Mouse (Mus musculus) MN1 (cell line): Measurements from ENCODE around the gene Safb.
A peak's percentile ranks its signal among the peaks of the same experiment; 100 is the strongest.
"Not testable (repeated sequence)": the region's sequence is repeated elsewhere in the genome, so short reads cannot be mapped to it uniquely, and the experiment has no call there.

ENCODE experiments used
- DNase-seq: peaks from one replicate; pipeline ENCODE4 v3.0.0-alpha.2; 2016; ENCODE audit warnings: low spot score

Safb gene

DNA sequence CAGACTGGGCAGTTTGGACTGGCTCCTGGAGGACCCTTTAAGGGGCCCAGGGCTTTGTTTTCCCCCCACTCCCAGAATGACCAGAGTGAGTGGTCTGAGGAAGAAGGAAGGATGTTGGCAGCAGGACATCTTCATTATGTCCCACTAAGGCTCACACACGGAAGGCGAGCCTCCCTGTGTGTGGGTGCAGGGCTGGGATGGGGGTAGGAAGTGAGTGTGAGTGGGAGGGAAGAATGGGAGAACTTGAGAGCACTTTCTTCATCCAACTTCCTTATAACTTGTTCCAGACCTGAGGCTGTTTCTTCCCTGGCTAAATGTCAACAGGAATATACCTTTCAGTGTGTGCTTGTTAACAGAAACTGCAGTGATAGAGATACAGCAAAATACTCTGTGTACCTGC, 26.7 kb downstream of the Safb start:
- DNase-seq, result no peak

DNA sequence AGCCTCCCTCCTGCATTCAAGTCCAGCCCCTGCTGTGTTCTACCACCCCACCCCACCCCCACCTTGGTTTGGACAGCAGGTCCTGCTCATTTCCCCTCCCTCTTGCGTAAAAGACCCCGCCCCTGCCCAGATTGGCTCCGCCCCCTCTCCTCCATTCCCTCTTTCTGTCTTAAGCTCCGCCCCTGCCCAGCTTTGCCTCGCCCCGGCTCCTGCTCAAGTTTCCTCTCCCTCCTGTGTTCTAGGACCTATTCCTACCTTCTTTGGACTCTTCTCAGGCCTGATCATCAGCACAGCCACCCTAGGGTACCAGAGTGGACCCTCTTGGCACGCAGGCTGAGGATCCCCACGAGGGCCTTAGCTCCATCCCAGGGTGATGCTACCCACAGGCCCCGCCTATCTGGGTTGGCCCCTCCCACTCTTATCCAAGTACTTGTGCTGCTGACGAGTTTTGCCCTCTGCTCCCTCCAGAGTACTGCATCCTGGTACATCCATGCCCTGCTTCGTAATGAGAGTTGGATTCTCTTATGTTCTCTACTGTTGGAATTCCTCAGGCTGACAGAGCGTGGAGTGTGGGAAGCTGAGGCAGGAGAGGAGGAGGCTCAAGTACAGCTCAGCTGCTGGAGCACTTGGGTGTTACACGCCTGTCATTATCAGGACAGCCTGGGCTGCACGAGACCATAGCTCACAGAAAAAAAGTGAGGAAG, 27.4 kb downstream of the Safb start:
- no peak for DNase-seq

DNA sequence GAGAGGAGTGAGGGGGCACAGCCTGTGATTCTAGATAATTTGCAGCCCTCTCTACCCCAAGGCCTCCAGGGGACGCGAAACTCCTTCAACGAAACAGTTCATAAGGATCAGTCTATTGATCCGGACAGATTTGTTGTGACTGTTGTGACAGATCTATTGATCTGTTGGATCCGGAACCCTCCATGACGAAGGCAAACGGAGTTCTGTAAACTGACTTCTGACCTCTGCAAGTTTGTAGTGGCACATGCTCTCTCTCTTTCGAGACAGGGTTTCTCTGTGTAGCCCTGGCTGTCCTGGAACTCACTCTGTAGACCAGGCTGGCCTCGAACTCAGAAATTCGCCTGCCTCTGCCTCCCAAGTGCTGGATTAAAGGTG, 27.9 kb downstream of the Safb start:
- not testable (repeated sequence) for DNase-seq

DNA sequence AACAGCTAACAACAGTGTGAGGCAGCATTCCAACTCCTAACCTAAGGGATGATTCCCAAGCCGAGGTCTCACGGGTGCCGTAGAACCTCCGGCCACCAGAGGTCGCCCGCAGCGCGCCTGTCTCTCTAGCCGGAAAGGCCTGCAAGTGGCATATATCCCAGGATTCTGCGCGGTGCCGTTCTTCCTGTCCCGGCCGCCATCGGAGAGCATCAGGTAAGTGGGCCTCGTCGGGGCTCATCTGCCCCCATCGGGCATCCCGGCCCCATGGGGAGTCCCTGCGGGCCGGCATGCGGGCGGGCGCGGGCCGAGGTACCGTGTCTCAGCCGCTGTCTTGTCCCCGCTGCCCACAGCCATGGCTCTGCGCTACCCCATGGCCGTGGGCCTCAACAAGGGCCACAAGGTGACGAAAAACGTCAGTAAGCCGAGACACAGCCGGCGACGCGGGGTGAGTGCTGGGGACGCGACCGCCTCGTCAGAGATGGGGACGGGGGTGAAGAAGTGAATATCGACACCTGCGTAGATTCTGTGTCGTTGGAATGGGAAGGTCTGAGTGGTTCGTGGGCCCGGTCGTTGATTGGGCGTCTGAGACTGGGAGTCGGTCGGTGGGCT, 28.7 kb downstream of the Safb start, which contains the start of gene Rpl36:
Gene Rpl36 (plus strand): TSS at position 181 of the 609 bp plus-strand sequence.
- DNase-seq, result peak; percentile 97

DNA sequence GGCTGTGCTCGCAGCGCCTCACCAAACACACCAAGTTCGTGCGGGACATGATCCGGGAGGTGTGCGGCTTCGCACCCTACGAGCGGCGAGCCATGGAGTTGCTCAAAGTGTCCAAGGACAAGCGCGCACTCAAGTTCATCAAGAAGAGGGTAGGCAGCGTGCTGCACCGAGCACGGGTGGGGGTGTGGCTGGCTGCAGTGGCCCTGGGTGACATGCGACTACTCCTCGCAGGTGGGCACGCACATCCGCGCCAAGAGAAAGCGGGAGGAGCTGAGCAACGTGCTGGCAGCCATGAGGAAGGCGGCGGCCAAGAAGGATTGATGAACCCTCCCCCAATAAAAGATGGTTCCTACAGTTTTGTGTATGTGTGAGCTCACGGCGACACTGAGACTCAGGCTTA, 29.3 kb downstream of the Safb start:
- DNase-seq, result peak; percentile 55

DNA sequence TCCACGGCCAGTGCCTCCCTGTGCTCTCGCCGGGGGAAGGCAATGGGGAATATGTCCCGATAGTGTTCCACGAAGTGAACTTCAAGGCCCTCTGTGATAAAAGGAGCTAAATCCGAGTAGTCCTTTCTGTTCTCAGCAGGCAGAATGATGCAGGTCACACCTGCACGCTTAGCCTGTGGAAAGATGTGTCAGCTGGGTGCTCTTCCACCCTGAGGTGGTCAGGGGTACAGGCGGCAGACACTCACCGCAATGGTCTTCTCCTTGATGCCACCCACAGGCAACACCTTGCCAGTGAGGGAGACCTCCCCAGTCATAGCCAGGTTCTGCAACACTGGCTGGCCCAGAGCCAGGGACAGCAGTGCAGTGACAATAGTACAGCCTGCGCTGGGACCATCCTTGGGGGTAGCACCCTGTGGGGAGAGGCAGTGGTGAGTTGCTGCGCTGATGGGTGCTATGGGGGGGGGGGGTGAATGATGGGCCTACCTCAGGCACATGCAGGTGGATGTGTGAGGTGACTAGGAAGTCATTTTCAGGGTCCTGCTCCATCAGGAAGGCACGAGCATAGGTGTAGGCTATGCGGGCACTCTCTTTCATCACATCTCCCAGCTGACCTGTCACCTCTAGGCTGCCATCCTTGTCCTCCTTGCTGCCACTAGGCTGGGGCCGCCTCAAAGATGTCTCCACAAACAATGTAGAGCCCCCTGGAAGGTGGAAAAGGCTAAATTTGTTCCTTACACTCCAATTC, 29.9 kb downstream of the Safb start:
- peak; percentile 67 for DNase-seq

DNA sequence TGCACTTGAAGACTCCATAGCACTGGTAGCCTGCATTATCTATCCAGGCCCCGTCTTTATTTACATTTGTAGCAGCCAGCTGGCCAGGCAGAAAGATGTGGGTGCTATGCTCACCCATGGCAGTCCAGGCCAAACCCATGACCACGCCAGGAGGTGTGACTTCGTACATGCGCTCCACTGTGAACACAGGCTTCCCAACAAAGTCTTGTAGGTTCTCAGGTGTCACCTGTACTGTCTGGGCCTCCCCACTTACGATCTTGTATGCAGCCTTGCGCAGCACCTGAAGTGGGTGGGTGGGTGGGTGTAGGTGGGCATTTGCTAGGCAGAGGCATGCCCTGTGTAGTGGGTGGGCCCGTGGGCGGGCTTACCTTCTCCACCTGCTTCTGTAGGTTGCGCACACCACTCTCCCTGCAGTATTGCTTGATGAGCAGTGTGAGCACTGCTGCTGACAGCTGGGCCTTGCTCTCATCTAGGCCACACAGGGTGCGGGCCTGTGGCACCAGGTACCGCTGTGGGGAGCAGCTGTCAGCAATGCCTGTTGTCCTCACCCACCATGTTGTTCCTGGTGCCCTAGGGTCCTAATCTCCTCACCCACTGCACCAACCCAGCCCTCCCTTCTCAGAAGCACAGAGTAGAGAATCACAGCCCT, 30.6 kb downstream of the Safb start:
- DNase-seq, result peak; percentile 55

DNA sequence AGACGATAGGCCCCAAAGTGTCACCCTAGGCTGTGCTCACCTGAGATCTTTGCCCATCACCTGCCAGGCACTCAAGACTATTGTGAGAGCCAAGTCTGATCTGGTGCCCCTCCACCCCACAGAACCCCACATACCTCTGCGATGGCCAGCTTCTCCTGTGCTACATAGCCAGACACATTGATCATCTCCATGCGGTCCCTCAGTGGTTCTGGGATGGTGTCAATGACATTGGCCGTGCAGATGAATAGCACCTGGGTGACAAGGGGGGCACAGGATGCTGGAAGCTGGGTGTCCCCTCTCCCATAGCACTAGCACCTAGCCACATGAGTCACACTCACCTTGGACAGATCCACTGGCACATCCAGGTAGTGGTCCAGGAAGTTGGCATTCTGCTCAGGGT, 31.2 kb downstream of the Safb start:
- DNase-seq, result no peak

DNA sequence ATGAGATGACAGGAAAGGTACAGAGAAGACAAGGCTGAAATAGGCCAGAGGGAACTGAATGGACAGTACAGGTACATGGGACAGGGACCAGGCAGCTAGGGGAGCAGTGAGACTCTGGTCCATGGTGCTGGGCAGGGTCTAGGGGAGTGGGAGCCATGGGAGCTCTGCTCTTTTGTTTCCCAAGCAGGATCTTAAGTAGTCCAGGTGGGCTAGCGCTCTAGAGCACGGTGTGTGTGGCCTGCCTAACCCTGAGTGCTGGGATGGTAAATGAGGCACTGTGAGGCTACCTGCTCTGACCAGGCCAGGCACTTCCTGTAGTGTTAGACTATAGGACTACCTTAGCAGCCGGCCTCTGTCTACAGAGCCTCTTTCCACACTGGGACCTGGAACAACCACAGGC, 32.1 kb downstream of the Safb start:
- no peak for DNase-seq

DNA sequence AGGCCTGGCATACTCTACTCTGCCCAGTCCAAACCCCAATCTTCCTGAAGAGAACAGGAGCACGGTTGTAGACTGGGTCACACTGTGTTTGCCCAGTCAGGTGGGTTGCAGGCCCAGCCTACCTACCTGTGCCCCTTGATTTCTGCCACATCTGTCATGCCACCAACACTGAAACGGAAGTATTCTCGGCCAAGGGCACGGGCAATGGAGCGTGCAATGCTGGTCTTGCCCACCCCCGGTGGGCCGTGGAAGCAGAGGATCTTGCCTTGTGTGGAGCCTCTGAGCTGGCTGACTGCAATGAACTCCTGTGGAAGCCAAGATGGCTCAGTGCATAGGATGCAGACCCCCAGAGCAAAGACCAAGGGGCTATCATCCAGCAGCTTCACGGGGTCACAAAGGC, 33.0 kb downstream of the Safb start:
- DNase-seq, result no peak

DNA sequence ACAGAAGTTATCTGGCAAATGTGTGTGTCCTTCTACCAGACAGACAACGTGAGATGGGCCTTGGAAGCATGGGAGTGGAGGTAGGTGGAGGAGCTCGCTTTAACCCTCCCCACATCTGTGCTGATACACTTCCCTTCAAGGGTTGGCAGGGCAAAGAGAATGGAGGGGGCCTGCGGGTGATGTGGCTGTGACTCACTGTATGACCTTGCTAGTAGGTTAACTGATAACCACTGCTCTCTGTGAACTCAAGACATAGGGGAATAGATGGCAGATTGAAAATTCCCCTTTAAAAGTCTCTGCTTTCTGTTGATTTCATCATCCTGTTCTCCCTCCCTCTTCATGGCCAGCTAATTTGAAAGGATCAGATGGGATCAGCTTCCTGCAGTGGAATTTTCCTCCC, 40.9 kb downstream of the Safb start:
- peak; percentile 80 for DNase-seq

DNA sequence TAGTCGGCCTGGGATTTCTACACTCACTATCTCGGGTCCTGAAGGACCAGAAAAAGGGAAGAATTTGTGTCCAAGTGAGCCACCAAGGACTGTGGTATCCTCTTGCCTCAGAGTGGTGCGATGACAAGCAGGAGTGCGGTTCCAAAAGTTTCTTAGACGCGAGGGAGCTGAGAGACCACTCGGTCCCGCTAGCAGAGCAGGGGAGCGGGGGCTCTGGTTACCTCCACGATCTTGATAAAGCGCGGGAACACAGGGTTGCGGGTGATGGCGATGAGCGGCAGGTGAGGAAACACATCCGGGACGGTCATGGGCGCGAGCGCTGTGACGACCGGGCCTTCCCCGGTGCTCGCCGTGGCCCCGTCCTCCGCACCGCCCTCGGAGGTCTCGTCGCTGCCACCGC, 41.6 kb downstream of the Safb start:
- DNase-seq, result peak; percentile 51

DNA sequence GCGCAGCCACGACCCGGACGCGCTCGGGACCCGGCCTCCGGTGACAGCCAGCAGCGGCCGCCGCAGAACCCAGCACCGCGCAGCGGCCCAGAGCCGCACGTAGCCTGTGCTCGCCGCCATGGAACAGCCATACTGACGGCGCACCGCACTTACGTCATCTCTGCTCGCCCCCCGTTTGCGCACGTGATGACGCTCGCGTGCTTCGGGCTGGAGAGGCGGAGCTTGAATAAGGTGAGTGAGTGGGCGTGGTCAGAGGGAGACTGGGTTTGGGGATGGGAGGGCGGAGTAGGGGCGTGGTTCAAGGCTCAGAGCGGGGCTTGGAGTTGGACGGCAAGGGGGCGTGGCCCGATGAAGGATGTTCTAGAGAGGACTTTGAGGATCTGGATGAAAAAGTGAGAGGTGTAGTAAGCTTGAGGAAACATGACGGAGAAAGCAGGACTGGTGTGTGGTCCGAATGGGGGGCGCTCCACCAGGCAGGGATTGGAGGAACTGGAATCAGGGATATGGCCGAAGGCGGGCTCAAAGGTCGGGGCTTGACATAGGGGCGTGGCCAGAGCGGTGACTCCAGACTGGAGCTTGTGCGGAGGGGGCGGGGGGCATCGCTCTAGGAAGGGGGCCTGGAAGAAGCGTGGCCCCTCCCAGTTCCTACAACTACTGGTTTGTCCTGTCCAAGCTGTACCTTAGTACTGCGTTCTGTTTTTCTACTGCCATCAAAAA, 42.3 kb downstream of the Safb start, which contains the start of gene Lonp1:
Gene Lonp1 (minus strand): TSS at position 134 of the 717 bp plus-strand sequence.
- peak; percentile 100 for DNase-seq

DNA sequence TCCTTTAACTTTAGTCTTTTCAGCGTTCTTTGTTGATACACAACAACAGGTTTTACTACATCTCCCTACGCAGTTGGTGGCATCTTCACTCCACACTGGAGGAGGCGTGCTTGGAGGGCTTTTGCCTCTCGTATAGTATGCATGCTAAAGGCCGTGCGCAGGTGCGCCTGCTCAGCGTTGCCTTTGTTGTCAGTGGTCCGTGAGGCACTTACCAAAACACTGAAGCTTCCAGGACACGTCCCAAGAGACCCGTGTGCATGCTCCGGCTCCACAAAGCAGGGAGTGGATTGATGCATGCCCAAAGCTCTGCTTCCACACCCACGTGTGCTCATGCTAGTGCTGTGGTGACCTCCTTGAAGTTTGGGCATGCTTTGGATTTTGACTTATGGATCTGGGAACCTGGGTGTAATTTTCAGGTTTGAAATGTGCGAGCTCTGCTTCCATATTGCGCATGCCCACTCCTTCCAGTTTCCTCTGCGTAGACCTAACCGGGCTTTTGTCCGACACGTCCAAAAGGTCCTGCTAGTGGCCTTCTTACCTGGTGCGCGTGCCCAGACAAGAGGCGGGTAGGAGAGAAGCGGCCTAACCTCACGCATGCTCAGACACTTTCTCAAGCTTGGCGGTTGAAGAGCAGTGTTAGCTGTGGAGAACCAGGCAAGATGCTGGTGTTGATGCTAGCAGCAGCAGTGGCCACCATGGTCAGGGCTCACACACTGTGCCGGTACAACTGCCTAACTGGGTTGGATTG, 43.1 kb downstream of the Safb start, which contains the start of gene Catsperd:
Gene Catsperd (plus strand): TSS at position 614 of the 748 bp plus-strand sequence.
- DNase-seq, result peak; percentile 83

DNA sequence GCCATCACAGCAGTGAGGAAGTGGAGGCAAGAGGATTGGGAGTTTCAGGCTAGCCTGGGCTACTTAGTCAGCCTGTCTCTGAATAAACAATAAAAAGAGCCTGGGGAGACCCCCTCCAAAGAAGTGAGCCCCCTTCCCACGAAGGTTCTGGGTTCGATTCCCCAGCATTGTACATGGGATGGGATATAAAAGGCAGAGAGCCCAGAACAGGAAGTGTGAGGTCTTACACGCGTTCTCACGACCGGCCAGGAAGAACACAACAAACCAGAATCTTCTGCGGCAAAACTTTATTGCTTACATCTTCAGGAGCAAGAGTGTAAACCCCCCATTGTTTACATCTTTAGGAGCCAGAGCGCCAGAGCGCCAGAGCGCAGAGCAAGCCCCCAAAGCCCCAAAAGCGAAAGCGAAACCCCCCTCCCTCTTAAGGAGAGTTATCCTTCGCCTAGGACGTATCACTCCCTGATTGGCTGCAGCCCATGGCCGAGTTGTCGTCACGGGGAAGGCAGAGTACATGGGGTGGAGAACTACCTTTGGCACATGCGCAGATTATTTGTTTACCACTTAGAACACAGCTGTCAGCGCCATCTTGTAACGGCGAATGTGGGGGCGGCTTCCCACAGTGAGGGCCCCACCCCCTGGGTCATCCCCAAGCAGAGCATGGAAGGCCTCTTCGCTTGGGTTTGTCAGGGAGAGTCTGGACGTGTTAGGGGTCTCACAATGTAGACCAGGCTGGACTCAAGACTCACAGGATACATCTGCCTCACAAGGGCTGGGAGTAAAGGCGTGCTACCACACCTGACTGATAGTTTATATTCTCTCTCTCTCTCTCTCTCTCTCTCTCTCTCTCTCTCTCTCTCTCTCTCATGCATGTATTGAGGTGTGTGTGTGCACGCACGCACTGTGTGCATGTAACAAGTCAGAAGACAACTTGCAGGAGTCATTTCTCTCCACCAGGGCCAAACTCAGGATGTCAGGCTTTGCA, 45.5 kb downstream of the Safb start:
- peak; percentile 67 for DNase-seq

DNA sequence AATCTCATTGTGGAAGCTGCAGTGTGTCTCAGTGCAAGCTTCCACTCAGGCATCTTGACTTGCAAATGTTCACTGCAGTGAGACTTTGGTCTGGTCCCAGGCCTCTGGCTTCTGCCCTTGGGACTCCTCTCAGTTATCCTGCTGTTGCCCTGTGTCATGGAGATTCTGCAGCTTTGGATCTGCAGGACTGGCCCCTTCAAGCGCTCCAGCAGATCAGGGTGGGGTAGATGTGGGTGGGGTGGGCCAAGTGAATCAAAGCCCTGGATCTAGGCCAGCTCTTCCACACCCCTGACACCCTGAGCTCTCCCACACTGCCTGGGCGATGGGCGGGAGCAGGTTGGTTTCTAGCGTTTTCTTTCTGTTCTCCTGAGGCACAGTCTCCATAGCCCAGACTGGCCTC, 47.2 kb downstream of the Safb start:
- no peak for DNase-seq

DNA sequence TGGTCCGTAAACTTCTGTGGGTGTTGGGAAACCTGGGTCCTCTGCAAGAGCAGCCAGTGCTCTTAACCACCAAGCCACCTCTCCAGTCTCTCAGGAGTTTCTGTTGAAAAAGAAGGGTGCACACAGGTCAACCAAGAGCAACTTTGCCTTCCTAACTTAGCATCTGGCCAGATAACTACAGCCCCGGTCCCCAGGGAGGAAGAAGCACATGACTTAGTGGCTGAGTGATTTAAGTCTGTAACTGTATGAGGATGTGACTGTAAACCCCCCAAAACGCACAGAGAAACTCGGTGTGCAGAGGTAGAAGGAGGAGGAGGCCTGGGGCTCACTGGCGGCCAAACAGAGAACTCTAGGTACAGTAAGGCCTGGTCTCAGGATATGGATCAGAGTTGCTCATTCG, 49.4 kb downstream of the Safb start:
- no peak for DNase-seq

DNA sequence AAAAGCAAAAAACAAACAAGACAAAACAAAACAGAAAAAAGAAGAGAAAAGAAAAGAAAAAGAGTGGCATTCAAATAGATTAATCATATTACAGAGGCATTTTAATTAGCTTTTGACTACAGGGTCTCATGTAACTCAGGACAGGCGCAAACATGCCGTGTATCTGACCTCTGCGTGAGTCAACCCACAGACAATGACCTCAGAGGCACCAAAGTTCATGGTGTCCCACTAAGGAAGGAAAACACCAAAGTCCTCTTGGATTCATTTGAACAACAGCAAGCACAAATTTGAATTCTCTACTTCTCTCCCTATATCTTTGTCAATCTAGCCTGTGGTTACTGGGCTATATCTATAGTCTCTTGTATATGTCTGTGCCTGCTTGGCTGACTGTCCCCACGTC, 58.6 kb downstream of the Safb start:
- no peak for DNase-seq

DNA sequence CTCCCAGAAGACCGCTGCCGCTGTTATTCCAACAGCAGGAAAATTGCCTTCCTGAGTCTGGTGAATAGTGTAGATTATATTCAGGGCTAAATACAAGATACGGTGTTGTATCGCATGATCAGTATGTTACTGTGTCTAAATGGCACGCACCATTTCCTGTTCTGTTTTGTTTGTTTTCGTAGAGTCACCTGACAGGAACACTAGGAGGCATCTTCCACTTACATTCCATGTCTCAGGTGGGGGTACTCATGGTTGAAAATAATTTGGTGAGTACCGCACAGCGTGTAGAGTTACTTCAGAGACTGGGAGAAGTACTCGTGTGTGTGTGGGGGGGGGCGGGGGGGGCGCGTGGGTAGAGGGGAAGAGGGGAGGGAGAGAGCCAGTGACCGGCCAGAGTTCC, 62.9 kb downstream of the Safb start:
- DNase-seq, result no peak

DNA sequence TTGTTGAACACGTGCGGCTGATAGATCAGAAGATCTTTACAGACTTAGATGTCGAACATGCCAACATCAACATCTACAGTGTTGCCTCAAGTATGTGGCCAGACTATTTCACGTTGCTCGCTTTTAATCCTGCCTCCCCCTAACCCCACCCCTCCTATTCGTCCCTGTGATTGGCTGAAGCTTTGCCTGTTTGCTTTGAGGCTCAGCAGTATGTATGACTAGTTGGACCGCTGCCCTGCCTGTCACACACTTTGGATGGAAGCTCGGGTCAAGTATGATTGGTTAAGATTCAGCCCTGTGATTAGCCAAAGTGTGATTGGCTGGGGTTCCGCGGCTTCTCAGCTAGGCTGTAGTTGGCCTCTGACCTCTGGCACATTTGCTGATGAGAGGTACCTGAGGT, 67.2 kb downstream of the Safb start:
- no peak for DNase-seq
